Mouse (Mus musculus) CH12.LX (cell line): ENCODE data around the gene 1500009L16Rik. TPM values are rescaled to one million over a fixed set of nuclear protein-coding genes. Genes with fewer than 3 reads are reported as not detected.

Experiments
- DNase-seq: peaks from one replicate; pipeline ENCODE4 v3.0.0-alpha.2; 2013; ENCODE audit errors: extremely low read depth
- H3K27ac ChIP-seq: 2 replicates; pipeline ENCODE4 v1.5.1; 2012; ENCODE audit warnings: low read depth, mild to moderate bottlenecking, control low read depth, moderate library complexity; ENCODE audit not compliant: insufficient read depth
- H3K27me3 ChIP-seq: replicated peaks from 2 replicates; pipeline ENCODE3; 2012; ENCODE audit warnings: inconsistent platforms
- H3K36me3 ChIP-seq, 2 experiments: replicated peaks in 1 of 2; 2 replicates each; pipeline versions ENCODE3 to v1.6.1; 2012; ENCODE audit warnings: inconsistent platforms in 1 of 2, low read length in 1 of 2, mild to moderate bottlenecking in 1 of 2, mixed read lengths in 1 of 2, moderate library complexity in 1 of 2; ENCODE audit not compliant: control insufficient read depth in 1 of 2, insufficient read depth in 1 of 2
- H3K4me1 ChIP-seq, 2 experiments: 2 replicates each; pipeline ENCODE4 v1.6.1; 2012; ENCODE audit warnings: inconsistent platforms in 1 of 2, moderate library complexity in 1 of 2; ENCODE audit not compliant: insufficient read depth in 2 of 2, control insufficient read depth in 1 of 2
- H3K4me2 ChIP-seq: 2 replicates; pipeline ENCODE4 v1.6.1; 2012; ENCODE audit warnings: low read depth, mild to moderate bottlenecking, control low read depth; ENCODE audit not compliant: poor library complexity, insufficient read depth, severe bottlenecking
- H3K4me3 ChIP-seq, 3 experiments: fragments of 150-350 bp in 1 of 3; sonication (generic) in 1 of 3; replicated peaks in 1 of 3; 2 replicates each; pipeline versions ENCODE3 to v1.5.1; 2011 to 2012; ENCODE audit warnings: low read depth in 2 of 3, low read length in 2 of 3, mild to moderate bottlenecking in 2 of 3, moderate library complexity in 2 of 3, control low read depth in 1 of 3, improper control_type of control experiment in 1 of 3, inconsistent platforms in 1 of 3, mixed read lengths in 1 of 3; ENCODE audit not compliant: poor library complexity in 1 of 3
- H3K79me2 ChIP-seq: replicated peaks from 2 replicates; pipeline ENCODE4 v1.6.1; 2012; ENCODE audit warnings: mild to moderate bottlenecking, moderate library complexity; ENCODE audit not compliant: control insufficient read depth, poor library complexity, insufficient read depth, severe bottlenecking; ENCODE audit errors: extremely low read depth
- H3K9ac ChIP-seq: 2 replicates; pipeline ENCODE4 v1.6.1; 2012; ENCODE audit warnings: low read depth, mild to moderate bottlenecking, control low read depth, moderate library complexity; ENCODE audit not compliant: insufficient read depth
- H3K9me3 ChIP-seq: replicated peaks from 2 replicates; pipeline ENCODE3; 2012; ENCODE audit warnings: low read length, inconsistent platforms, mixed read lengths
- BHLHE40 ChIP-seq: IDR thresholded peaks from 2 replicates; pipeline ENCODE4 v1.6.1; 2011; ENCODE audit warnings: mild to moderate bottlenecking, low read depth, low read length, improper control_type of control experiment
- CTCF ChIP-seq, 2 experiments: IDR thresholded peaks in 1 of 2; conservative IDR thresholded peaks in 1 of 2; 2 replicates each; pipeline ENCODE4 v1.5.1; 2011 to 2012; ENCODE audit warnings: low read depth in 2 of 2, low read length in 2 of 2, improper control_type of control experiment in 1 of 2, inconsistent platforms in 1 of 2, mild to moderate bottlenecking in 1 of 2, moderate library complexity in 1 of 2
- E2F4 ChIP-seq: IDR thresholded peaks from 2 replicates; pipeline ENCODE4 v1.6.1; 2011; ENCODE audit warnings: low read depth, low read length, improper control_type of control experiment; ENCODE audit not compliant: insufficient replicate concordance
- GABPA ChIP-seq: IDR thresholded peaks from 2 replicates; pipeline ENCODE4 v1.6.1; 2012; ENCODE audit warnings: low read depth, low read length, improper control_type of control experiment, inconsistent platforms; ENCODE audit not compliant: insufficient replicate concordance
- HCFC1 ChIP-seq: IDR thresholded peaks from 2 replicates; pipeline ENCODE4 v1.6.1; 2012; ENCODE audit warnings: low read depth, mild to moderate bottlenecking, inconsistent platforms, low read length, improper control_type of control experiment
- IRF4 ChIP-seq: IDR thresholded peaks from 2 replicates; pipeline ENCODE4 v1.6.1; 2014; ENCODE audit warnings: low read depth, mild to moderate bottlenecking, inconsistent platforms, low read length, improper control_type of control experiment
- KAT2A ChIP-seq: IDR thresholded peaks from 2 replicates; pipeline ENCODE4 v1.6.1; 2012; ENCODE audit warnings: low read length, improper control_type of control experiment, inconsistent platforms; ENCODE audit not compliant: insufficient replicate concordance
- MAX ChIP-seq: IDR thresholded peaks from 2 replicates; pipeline ENCODE4 v1.6.1; 2011; ENCODE audit warnings: low read length, improper control_type of control experiment
- MAZ ChIP-seq: IDR thresholded peaks from 2 replicates; pipeline ENCODE4 v1.6.1; 2012; ENCODE audit warnings: low read depth, mild to moderate bottlenecking, inconsistent platforms, low read length, improper control_type of control experiment, moderate library complexity
- MEF2A ChIP-seq: IDR thresholded peaks from 2 replicates; pipeline ENCODE4 v1.6.1; 2014; ENCODE audit warnings: low read depth, mild to moderate bottlenecking, inconsistent platforms, low read length, improper control_type of control experiment, borderline replicate concordance
- MXI1 ChIP-seq: IDR thresholded peaks from 2 replicates; pipeline ENCODE4 v1.6.1; 2011; ENCODE audit warnings: mild to moderate bottlenecking, low read depth, low read length, improper control_type of control experiment
- NRF1 ChIP-seq: IDR thresholded peaks from 2 replicates; pipeline ENCODE4 v1.6.1; 2014; ENCODE audit warnings: low read depth, mild to moderate bottlenecking, inconsistent platforms, low read length, improper control_type of control experiment, moderate library complexity
- POLR2AphosphoS2 ChIP-seq: IDR thresholded peaks from 2 replicates; pipeline ENCODE4 v1.6.1; 2011; ENCODE audit warnings: low read depth, low read length, improper control_type of control experiment
- RAD21 ChIP-seq: IDR thresholded peaks from 2 replicates; pipeline ENCODE4 v1.6.1; 2011; ENCODE audit warnings: low read depth, mild to moderate bottlenecking, low read length, improper control_type of control experiment, moderate library complexity
- ZC3H11A ChIP-seq: IDR thresholded peaks from 2 replicates; pipeline ENCODE4 v1.6.1; 2012; ENCODE audit warnings: low read depth, mild to moderate bottlenecking, inconsistent platforms, low read length, improper control_type of control experiment
- ZMIZ1 ChIP-seq: IDR thresholded peaks from 2 replicates; pipeline ENCODE4 v1.6.1; 2012; ENCODE audit warnings: low read depth, mild to moderate bottlenecking, inconsistent platforms, low read length, improper control_type of control experiment
- dilution Hi-C: fragments of 300-500 bp; cut with MboI; formaldehyde crosslinking; loops from 2 replicates; pipeline ENCODE4 v1.14.3; 2020; ENCODE audit warnings: low sequenced_read_pairs; ENCODE audit not compliant: extremely low pct_unique_long_range_greater_than_20kb, extremely low pct_ligation_motif_present
- in situ Hi-C: fragments of 300-500 bp; cut with MboI; formaldehyde crosslinking; loops from 3 replicates; pipeline ENCODE4 v1.14.3; 2019; ENCODE audit warnings: low sequenced_read_pairs, low pct_ligation_motif_present, low pct_unique_long_range_greater_than_20kb, mixed read lengths
- polyA plus RNA-seq: library from polyadenylated mRNA; unstranded; fragments of >175 nt; gene quantifications from 2 replicates; pipeline ENCODE4 v1.2.1, GENCODE M21; 2012; ENCODE audit warnings: low read depth; ENCODE audit not compliant: insufficient read length
- total RNA-seq, 2 experiments: library from RNA; depleted of rRNA; stranded (reverse); fragments of 300-350 nt in 1 of 2; fragments of >200 nt in 1 of 2; gene quantifications; 2 replicates each; pipeline ENCODE4 v1.2.3; 2012 to 2014

The 1500009L16Rik gene
- total and polyA plus RNA-seq, 3 experiments = 0.34 to 1.2 (median 0.89) TPM

- Histone ChIP-seq H3K27me3 (peaks cover 10% of the 10 kb centered on the region), H3K9ac (no peak overlapping the region), H3K79me2 (no peaks in the 10 kb centered on the region), H3K4me1 (peaks cover 6 to 19% of the 10 kb centered on the region in 2 experiments; a peak in 3 of 4 replicates), H3K9me3 (peaks cover 6% of the 10 kb centered on the region), H3K4me3 (no peak overlapping the region), H3K36me3 (no peaks in the 10 kb centered on the region), H3K27ac (no peak overlapping the region), H3K4me2 (no peak overlapping the region)
- dilution Hi-C loops (no loop called here), in situ Hi-C loops (no loop called here)
- TF ChIP-seq ZMIZ1 (no peak), NRF1 (no peak), ZC3H11A (no peak), MAZ (no peak), MEF2A (no peak), POLR2AphosphoS2 (no peak), IRF4 (no peak), E2F4 (no peak), RAD21 (no peak), MAX (no peak), MXI1 (no peak), KAT2A (no peak), GABPA (no peak), BHLHE40 (no peak)
- DNase-seq = no peak
Observed at GRCm38 (mm10) chr10:83726164-83726563, 3.5 kb downstream of the 1500009L16Rik start.

DNA sequence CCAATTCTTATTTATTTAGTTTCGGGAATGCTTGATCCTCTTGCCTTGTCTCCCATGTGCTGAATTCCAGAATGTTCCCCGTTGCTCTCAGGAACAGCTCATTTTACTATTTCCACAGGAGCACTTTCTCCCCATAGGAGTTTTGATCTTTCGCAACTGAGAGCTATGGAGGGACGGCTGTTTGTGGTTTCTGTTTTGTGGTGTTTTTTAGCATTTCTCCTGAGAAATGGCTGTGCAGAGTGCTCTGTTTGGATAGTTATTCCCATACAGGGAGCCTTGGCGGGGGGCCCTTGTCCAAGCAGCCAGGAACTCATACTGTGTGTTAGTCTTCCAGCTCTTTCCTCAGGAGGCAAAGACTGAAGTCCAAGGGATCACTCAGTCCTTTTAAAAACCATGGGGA is 5.2 kb downstream of the 1500009L16Rik start:
- Histone ChIP-seq H3K27ac (no peak overlapping the region), H3K9ac (no peak overlapping the region), H3K4me2 (no peak overlapping the region), H3K4me1 (peaks cover 6 to 10% of the 10 kb centered on the region in 2 experiments; a peak in 3 of 4 replicates), H3K4me3 (no peak overlapping the region), H3K36me3 (no peaks in the 10 kb centered on the region), H3K79me2 (no peaks in the 10 kb centered on the region), H3K9me3 (peaks cover 6% of the 10 kb centered on the region), H3K27me3 (peaks cover 5% of the 10 kb centered on the region)
- TF ChIP-seq HCFC1 (no peak), CTCF (conservative IDR thresholded peaks at IDR 0.05 in 1 of 2, IDR thresholded peaks at IDR 0.05 in 1 of 2; ENCODE audit: low read depth in 2 of 2, low read length in 2 of 2) (no peak), MAZ (no peak), NRF1 (no peak), BHLHE40 (no peak), MXI1 (no peak)
- in situ Hi-C loops = no loop called here
- dilution Hi-C loops = no loop called here
- no peak for DNase-seq
